Mouse (Mus musculus) forelimb bud, embryonic 11.5 days (tissue): ENCODE results near the gene Atp8b5.
A peak's percentile ranks its signal among the peaks of the same experiment; 100 is the strongest.

Source experiments
- DNase-seq: peaks from one replicate; pipeline ENCODE4 v3.0.0-alpha.2; 2012; ENCODE audit warnings: low read depth, low spot score

Atp8b5 gene

DNA sequence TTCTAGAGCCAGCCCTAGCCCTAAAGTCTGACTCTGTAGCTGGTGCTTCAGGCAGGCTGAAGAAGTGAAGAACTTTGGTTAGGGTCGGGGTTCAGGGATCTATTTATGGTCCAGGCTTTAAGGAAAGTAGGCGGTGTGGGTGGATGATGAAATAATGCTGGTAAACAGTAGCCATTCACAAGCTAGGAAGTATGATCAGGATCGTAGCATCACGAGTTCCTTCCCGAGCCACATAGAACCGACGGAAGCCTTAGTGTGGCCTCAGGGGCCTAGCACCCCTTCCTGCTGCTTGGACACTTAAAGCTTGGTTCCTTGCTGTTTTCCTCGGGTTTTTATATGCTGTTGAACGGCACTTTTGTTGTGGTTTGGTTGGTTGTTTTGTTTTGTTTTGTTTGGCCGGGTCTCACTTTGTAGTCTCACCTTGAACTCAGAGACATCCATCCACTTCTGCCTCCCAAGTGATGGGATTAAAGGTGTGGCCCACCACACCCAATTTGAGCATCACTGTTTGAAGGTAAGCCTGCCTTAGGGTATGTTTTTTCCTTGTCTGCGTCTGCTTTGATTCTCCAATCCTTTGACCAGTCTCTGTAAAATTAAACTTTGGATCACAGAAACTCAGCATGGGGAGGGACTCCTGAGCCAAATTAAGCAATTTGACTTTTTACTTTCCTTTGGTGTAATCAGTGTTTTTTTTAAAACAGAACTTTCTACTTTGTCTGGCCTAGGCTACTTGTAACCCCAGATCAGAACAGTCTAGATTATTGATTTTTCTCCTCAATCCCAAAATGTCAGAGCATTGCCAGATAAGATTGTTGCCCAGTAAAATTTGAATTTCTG, 116.5 kb downstream of the Atp8b5 start:
- DNase-seq, result no peak

DNA sequence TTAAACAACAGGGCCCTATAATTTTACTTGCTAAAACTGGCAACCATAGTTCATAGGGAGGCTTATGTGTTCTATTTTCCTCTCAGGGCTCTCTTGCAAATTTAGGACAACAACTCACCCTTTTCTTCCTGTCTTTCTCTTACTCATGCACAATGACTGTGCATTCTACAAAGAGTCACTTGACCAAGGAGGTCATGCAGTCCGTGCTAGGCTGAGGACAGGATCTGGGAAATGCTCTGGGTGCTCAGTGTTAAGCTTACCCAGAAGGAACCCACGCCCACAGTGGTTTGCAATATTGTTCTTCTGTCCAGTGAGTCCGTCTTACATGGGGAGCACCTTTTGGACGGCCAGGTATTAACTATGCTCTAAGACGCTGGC, 117.1 kb downstream of the Atp8b5 start:
- no peak for DNase-seq

DNA sequence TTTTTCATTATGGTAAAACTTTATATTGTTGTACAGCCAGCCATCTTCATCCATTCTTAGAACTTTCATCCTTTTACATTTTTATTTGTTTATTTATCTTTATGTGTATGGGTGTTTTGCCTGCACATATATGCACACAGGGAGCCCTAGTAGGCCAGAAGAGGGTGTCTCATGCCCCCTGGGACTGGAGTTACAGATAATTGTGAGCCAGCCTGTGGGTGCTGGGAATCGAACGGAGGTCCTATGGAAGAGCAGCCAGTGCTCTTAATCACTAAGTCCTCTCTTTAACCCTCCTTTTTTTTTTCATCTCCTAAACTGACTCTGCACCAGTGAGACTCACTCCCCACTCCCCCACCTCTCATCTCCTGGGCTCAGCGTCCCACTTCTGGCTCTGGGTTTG, 117.6 kb downstream of the Atp8b5 start:
- DNase-seq, result no peak

DNA sequence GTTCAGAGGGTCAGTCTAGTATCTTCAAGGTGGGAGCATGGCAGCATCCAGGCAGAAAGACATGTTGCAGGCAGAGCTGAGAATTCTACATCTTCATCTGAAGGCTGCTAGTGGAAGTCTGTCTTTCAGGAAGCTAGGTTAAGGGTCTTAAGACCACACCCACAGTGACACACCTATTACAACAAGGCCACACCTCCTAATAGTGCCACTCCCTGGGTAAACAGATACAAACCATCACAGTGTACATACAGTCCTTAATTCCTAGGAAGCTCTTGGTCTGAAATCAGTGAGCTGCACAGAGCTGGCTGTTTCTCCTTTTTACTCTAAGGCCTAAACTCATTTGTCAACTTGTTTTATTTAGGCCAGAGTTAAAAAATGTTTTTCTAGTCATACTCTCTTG, 120.0 kb downstream of the Atp8b5 start:
- DNase-seq, result no peak

DNA sequence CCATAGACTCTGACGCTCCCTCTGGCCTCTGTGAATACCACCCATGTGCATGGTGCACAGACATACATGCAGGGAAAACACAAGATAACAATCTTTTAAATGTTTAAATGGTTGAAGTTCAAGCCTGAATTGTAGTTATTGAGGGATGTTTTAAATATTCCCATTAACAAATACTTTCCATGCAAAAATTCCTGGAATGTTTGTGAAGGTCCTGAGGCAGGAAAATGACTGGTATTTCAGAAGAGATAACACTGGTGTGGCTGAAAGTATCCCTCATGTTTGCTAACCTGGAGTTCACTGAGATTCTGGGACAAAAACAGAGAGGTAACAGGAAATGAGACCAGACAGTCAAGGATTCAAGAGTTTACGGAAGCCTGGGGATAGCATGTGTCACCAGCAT, 122.4 kb downstream of the Atp8b5 start:
- no peak for DNase-seq

DNA sequence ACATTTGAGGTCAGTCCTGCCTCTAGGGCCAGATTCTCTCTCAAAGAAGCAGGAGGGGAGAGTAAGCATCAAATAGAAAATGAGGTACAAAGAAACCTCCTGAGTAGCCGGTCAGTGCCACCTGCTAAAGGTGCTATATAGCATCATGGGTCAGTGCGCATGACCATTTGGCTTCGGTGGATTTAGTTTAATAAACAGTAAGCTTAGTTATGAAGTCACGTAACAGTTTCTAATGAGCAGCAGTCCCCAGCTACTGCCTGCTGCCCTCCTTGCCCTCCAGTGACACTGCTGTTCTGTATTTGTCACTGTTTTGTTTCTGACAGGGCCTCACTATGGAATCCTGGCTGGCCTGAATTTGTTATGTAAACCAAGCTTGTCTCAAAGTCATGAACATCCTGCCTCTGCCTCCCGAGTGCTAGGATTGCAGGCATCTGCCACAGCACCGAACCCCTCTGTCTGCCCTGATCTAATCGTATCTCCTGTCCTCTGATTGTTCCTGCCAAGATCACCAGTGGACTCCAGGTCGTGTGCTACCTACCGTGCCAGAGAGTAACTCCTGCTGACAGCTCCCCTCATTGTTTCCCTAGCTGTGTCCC, 123.0 kb downstream of the Atp8b5 start:
- DNase-seq, result no peak

DNA sequence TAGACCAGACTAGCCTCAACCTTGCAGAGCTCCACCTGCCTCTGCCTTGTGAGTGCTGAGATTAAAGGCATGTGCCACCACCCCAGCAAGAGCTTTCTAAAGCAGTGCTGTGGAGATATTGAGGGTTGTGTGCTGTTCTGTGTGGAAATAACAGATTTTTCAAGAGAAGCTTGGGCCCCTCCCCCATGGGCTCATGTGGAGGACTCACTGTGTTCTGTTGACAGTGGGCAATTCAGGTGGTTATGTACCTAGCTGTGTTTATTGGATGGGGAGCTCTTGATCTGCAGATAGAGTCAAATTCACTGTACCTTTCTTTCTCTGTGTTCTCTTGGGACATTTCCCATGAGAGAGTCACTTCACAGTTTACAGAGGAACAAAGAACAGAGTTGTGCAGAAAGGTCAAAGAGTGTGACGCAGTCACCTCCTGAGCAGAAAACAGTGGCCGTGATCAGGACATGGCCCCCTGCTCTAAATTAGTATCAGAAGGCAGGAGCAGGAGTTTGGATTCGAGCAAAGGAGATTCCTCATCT, 124.6 kb downstream of the Atp8b5 start:
- DNase-seq, result no peak

DNA sequence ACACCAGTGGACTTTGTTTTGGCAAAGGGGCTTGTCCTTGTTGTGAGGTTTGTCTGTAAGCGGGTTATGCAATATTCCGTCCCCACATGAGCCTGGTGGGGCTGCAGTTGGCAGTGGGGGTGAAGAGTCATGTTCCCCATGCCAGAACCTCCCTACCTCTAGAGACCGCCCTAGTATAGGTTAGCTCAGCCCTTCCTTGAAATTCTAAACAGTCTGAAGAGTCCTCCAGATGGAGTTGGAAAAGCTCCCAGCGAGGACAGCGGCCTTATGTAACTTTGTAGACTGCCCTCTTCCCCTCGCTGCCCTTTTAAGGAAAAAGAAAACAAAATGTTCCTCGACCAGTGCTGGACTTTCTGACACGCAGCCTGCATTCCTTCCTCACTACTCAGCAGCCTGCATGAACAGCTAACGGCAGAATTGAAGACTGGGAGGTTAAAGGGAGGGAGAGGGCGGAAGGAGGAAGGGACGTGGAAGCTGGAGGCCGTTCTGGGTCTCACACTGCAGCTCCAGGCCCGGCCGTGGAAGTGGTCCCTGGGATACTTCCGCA, 127.5 kb downstream of the Atp8b5 start:
- DNase-seq, result no peak

DNA sequence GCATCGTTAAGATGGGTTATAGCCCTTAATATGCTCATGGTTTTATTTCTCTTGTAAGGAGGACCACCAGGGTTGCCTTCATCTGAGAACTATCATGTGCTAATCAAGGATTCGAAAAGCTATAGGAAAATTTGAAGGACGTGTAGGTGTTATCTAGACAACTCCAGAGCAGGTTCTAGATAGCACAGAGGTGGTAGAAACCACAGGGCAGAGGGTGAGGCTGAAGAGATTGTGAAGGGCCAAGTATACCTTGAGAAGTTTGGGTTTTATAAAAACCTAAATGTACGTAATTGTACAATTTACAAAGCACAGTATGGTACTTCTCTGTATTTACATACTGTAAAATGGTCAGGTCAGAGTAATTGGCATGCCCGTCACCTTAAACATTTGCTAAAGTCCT, 128.2 kb downstream of the Atp8b5 start:
- DNase-seq, result no peak

DNA sequence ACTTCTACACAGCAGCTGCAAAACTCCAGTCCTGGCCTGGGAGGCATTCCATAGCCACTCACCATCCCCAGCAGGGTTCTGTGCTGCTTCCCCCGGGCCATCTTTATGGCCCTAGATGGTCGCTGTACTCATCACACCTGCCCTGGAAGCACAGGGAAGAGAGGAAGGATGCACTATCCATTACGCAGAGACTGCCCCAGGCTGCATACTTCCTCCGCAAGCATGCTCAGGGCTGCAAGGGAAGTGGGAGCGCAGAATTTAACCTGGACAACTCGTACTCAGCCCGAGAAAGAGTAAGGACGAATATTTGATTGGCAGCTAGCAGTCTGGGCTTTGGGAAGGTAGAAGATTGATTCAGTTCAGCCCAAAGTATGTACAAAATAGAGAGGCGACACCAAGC, 128.9 kb downstream of the Atp8b5 start:
- DNase-seq, result no peak

DNA sequence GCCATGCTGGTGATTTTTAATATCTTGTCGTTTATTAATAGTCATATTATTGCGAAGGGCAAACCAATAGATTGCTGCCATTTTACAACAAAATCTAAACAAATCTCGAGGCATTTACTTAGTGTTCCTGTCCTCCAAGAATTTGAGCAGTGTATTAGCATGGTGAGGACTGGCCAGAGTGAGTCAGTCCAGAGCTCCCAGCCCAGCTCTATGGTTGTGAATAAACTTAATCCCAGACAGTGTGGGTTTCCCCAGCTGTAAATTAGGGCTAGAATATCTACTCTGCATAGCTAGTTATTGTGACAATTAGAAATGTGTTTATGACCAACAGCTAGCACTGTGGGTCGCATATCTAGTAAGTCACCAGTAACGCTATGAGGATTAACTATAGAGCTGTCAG, 129.4 kb downstream of the Atp8b5 start:
- no peak for DNase-seq

DNA sequence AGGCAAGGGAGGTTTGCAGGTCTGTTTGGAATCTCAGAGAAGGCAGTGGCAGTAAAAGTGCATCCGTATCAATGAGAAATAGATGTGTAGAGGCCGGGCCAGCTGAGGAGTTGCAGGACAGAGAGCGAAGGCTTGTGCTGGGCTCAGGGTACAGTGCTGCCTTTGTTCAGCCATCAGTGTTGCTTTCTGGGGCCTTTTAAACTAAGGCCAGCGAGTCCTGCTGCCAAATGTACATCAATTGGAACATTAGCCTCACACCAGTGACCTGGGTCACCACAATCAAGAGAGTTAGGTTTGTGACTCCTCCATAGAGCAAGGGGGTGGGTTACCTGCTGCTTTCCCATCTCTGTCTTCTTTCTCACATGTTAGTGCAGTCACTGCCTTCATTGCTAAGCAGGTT, 131.1 kb downstream of the Atp8b5 start:
- no peak for DNase-seq

DNA sequence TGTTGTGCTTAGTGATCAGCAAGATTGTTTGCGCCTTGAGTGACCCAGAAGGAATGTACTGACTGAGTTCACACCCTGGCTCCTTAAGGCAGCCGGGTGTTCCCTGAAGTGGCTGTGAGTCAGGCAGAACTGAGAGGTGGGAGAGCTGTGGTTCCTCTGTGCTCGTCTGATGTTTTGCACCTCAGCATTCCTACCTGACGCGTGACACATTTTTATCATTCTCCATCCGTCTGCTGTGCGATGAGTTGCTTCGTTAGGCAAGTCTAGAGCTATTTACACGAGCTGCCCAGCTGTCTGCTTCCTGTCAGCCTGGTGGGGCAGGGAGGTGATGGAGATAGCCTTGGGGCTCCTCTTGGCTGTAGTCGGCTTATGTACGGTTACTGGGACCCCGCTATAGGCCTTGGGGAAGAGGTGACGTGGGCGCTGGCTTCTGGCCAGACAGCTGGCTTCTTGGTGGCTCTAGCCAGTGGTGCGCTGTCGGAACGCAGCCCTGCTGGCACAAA, 131.9 kb downstream of the Atp8b5 start:
- DNase-seq, result peak; percentile 24

DNA sequence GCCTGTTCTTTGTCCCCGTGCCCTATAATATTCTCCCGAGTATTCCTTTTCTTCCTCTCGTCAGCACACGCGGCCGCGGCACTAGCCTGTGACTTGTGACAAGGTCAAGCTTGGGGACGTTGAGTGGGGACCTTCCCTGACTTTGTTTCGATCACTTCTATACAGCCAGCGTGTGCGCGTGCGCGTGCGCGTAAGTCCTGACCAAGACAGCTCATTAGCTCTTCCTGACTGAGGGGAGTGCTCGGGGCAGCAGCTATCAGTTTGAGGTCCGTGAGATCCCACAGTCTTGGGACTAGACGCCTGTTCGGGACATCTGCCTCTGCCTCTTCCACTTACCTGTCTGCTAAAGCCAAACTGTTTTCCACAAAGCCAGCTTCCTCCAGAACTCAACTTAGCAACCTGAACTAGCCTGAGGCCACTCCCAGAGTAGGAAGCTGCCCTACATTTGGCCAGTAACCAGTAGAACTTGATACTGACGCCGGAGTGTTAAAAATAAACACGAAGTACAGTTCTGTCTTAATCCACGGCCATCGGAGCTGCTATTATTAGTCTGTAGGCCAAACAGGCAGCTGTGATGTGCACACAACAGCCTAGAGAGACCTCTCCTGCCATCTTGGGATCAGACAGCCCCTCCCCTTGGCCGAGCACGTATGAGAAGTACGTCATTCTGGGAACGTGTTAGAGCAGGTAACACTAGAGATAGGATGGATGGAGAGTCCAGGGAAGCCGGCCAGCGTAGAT, 132.6 kb downstream of the Atp8b5 start:
- no peak for DNase-seq

DNA sequence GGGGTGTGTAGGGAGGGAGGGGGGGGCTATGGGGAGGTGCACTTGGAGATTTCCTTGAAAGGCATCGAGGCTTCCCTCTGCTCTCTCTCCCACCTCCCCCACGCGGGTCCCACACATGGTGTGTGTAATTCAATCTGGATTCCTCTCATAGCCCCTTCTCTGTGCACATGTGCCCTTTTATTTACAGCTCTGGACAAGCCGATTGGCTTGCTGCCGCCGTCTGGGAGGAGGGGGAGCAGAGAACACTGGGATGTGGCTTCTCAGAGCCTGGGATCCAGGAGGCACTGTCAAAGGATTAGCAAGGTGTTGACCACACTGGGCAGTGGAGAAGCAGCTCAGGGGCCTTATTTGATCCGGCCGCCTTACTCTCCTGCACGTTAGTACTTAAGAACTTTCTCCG, 134.0 kb downstream of the Atp8b5 start:
- DNase-seq, result peak; percentile 59

DNA sequence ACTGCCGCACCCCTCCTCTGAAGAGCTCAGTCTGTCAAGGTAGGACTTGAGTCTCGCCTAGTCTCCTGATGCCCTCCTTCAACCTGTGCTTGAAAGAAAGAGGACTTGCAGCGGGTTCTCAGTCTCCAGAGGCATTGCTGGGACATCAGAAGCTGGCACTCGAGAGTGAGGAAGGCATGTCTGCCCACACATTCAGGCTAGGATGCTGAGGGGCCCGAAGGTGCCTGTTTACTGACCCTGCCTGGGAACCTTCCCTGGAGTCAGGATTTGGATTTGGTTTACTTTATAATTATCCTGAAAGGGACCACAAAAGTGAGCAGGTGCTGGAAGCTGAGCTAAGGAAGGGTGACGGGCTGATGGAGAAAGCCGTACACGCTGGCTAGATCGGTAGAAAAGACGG, 134.5 kb downstream of the Atp8b5 start:
- DNase-seq, result no peak

DNA sequence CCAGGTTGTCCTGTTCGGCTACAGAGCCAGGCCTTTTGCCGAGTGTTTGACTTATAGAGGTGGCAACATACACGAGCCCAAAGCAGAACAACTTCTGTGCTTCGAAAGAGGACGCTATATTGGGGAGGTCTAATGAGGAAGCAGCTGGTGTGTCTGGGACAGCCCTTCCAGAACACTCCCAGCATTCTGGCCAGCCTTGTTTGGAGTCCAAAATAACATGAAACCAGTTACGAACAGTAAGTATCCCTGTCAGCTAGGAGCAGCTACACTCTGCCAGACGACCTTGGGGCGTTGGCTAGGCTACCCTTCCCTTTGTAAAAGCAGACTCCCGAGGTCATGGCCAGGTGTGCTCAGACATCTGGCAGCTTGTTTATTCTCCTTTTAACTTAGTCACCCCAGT, 135.3 kb downstream of the Atp8b5 start:
- no peak for DNase-seq

DNA sequence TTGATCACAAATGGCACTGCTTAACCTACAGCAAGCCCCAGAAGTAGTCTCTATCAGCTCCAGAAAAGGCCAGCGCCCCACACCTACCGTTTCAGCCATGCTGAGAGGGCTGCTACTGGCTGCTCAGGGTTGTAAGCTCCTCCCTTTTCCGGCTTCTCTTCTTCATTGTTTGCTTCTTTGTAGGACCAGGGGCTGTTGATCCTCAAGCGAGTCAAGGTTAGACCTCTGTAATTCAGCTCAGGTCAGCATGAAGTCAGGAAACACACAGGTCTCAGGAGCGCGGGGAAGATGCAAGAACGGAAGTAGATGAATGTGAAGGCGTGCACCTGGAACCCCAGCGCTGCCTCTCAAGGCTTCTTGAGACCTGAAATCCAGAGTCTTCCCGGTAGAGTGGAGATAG, 137.7 kb downstream of the Atp8b5 start:
- no peak for DNase-seq

DNA sequence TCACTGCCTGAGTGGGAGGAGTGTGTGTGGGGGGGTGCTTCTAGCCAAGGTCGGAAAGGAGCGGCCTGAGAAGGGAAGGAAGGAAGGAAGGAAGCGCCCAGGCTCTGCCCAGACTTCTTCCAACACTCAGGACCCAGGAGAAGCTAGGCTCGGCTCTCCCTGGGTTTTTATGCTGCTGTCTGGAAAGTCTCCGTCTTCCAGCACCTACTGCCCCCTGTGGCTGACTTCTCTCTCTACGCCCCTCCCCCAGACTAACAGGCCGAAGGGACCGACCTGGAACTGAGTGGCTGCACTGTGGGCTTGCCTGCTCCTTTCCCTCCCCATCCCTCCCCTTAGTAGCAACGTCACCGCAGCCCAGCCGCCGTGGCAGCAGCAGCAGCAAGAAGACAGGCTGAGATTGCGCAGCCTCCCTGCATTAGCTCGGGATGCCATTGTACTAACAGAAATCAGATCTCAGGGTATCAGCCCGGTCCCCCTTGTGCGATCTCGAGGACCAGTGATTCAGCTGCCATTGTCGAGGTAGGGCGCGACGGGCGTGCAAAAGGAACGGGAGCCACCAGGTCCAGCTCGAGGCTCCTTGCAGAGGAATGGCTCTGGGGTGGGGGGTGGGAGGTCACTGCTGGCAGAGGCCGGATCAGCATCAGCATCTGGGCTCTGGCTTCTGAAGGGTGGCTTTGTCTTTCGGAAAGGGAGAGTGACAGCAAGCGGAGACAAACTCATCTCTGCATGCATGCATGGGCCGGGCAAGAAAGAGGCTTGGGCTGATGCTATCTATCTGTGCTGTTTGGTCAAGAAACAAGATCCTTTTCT, 139.4 kb downstream of the Atp8b5 start:
- DNase-seq, result peak; percentile 89

DNA sequence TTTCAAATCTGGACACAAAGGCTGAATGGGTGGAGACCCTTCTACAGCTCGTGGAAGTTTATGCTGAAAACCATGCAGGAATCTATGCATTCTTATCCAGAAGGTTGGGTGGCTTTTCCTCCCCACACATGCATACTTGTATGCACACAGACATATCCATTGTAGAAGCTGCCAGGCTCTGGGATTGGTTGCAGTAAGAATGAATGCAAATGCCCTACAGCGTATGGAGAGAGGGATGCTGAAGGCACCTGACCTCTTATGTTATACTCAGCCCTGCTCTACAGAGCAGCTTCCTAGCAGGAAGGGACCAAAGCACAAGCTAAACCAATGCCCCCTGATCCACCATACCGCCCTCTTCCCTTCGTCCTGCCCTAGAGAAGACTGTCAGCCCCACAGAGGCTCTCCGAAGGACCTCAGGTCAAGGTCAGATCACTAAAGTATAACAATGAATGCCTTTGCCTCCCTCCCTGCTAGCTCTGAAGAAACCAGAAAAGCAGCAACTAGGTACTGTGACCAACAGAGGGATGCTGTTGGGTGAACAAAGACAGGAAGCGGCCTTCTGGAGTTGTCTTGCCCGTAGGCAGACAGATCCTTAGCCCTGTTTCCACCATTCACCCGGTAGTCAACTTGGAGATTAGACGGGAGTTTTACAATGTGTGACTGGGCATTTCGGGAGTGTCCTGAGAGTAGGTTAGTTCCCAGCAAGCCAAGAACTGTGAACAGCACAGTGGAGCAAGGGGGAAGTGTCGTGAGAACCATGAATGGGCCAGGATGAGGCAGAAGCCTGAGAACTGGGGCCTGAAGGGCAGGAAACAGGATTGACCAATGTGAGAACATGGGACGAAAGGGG, 140.3 kb downstream of the Atp8b5 start:
- no peak for DNase-seq
